In genomic region chr2:59499146-59499545, GRCm38 (mm10) we compare ENCODE assay signal across 26 mouse cellular contexts. TPM values are rescaled to one million over a fixed set of nuclear protein-coding genes. Genes with fewer than 3 reads are reported as not detected.
DNase-seq lines count a peak whose midpoint lies in the region; ATAC-seq and TF ChIP-seq lines count a peak whose summit lies in the region.
"Had no signal": no experiment of that assay in that cellular context is flagged by ENCODE, and none has a peak within 500 bp of the region (broad histone marks: within the 10 kb centered on the region; RNA-seq: fewer than 3 reads in every experiment).

No protein-coding gene starts in this region.

- no peak overlapping the region for H3K9ac ChIP-seq in lung, postnatal 0 days (replicated peaks; ENCODE audit: low read depth)
- H3K9ac ChIP-seq in stomach, embryonic 16.5 days (ENCODE audit: low read length): no peak overlapping the region
- H3K9ac ChIP-seq: embryonic facial prominence, embryonic 13.5 days; embryonic facial prominence, embryonic 15.5 days; forebrain, embryonic 13.5 days; forebrain, embryonic 15.5 days; forebrain, postnatal 0 days had no signal

- peak; percentile 46; the same call in 1 of the 2 replicates for TF ChIP-seq EP300 in lung, postnatal 0 days (IDR thresholded peaks at IDR 0.05)

- TF ChIP-seq CTCF in lung, postnatal 0 days (IDR thresholded peaks at IDR 0.05): no peak

- H3K9me3 ChIP-seq in lung, postnatal 0 days (ENCODE audit: low read length): no peaks in the 10 kb centered on the region
- H3K9me3 ChIP-seq in stomach, embryonic 16.5 days (replicated peaks; ENCODE audit: control insufficient read depth, low read length): no peaks in the 10 kb centered on the region
- H3K9me3 ChIP-seq: embryonic facial prominence, embryonic 13.5 days; embryonic facial prominence, embryonic 15.5 days; forebrain, embryonic 13.5 days; forebrain, embryonic 15.5 days had no signal

- DNase-seq in lung, postnatal 0 days (ENCODE audit: low spot score): peak; percentile 59
- DNase-seq in lung, postnatal 10 days: no peak
- no peak for DNase-seq in urinary bladder, postnatal 25 days (ENCODE audit: low spot score)
- no peak for DNase-seq in left cerebral cortex, adult 8-10 months (ENCODE audit: low spot score in 2 of 2)
- DNase-seq: adrenal gland, postnatal 25 days; cerebellum, adult 11 months; cerebellum, adult 18-20 months; cerebellum, adult 8-10 months; cerebellum, adult 9-11 months; cerebellum, postnatal 14 days; cerebellum, postnatal 36 days; embryo, embryonic 11 days; forebrain, postnatal 0 days had no signal

- H3K4me2 ChIP-seq in lung, postnatal 0 days (replicated peaks; ENCODE audit: low read depth, low read length): no peak overlapping the region
- no peak overlapping the region for H3K4me2 ChIP-seq in stomach, embryonic 16.5 days (ENCODE audit: low read depth, low read length)
- H3K4me2 ChIP-seq: embryonic facial prominence, embryonic 13.5 days; embryonic facial prominence, embryonic 15.5 days; forebrain, embryonic 13.5 days; forebrain, embryonic 15.5 days had no signal

- H3K36me3 ChIP-seq in lung, postnatal 0 days (ENCODE audit: insufficient read depth, low read length): no peaks in the 10 kb centered on the region
- H3K36me3 ChIP-seq in stomach, embryonic 16.5 days (ENCODE audit: control insufficient read depth, insufficient read depth, low read length): no peaks in the 10 kb centered on the region
- H3K36me3 ChIP-seq: embryonic facial prominence, embryonic 13.5 days; embryonic facial prominence, embryonic 15.5 days; forebrain, embryonic 15.5 days had no signal

- H3K4me1 ChIP-seq in lung, postnatal 0 days (ENCODE audit: insufficient read depth, low read depth, low read length): no peaks in the 10 kb centered on the region
- H3K4me1 ChIP-seq in stomach, embryonic 16.5 days (ENCODE audit: control insufficient read depth, insufficient read depth, low read length): peaks cover 5% of the 10 kb centered on the region; the same call in 1 of the 2 replicates
- H3K4me1 ChIP-seq: embryonic facial prominence, embryonic 15.5 days; forebrain, embryonic 15.5 days had no signal

- H3K4me3 ChIP-seq in lung, postnatal 0 days (ENCODE audit: low read depth, low read length): no peak overlapping the region
- no peak overlapping the region for H3K4me3 ChIP-seq in stomach, embryonic 16.5 days (replicated peaks; ENCODE audit: low read length)
- H3K4me3 ChIP-seq: embryonic facial prominence, embryonic 13.5 days; embryonic facial prominence, embryonic 15.5 days; erythroblast, embryonic 14.5 days; forebrain, embryonic 13.5 days; forebrain, embryonic 15.5 days had no signal

- H3K27me3 ChIP-seq in lung, postnatal 0 days (replicated peaks; ENCODE audit: insufficient read depth, low read length): no peaks in the 10 kb centered on the region
- no peaks in the 10 kb centered on the region for H3K27me3 ChIP-seq in stomach, embryonic 16.5 days (ENCODE audit: control insufficient read depth, insufficient read depth, low read length)
- H3K27me3 ChIP-seq: embryonic facial prominence, embryonic 13.5 days; embryonic facial prominence, embryonic 15.5 days; forebrain, embryonic 15.5 days had no signal

- 58% methylated on average over 8 of the region's 8 CpGs for WGBS in lung, postnatal 0 days
- 74% methylated on average over 8 of the region's 8 CpGs for WGBS in stomach, embryonic 16.5 days

- H3K27ac ChIP-seq in lung, postnatal 0 days (ENCODE audit: low read length): no peak overlapping the region
- H3K27ac ChIP-seq in stomach, embryonic 16.5 days (ENCODE audit: low read length): 0 out of 2 replicates have a peak overlapping the region, but pooled peaks have one; percentile 17
- H3K27ac ChIP-seq: embryonic facial prominence, embryonic 13.5 days; embryonic facial prominence, embryonic 15.5 days; forebrain, embryonic 13.5 days; forebrain, embryonic 15.5 days had no signal

- ATAC-seq in lung, postnatal 0 days: peak; percentile 83
- ATAC-seq in stomach, embryonic 16.5 days (ENCODE audit: insufficient read depth, low FRiP score): no peak
- ATAC-seq: forebrain, embryonic 13.5 days; forebrain, embryonic 15.5 days; forebrain, postnatal 0 days had no signal

RNA-seq across cellular contexts. Expression of gene Dapl1, which starts 14.7 kb away (rescaled TPM):
- 1.8 and 2.3 TPM in 2 replicates for polyA plus RNA-seq in lung, postnatal 0 days (2015; fragmentation: Nextera tagmentation; extraction: Ambion mirVana)
- polyA plus RNA-seq in stomach, embryonic 16.5 days (2015; fragmentation: Nextera tagmentation; extraction: Ambion mirVana): 85.4 and 111 TPM in 2 replicates
- total RNA-seq in left cerebral cortex, adult 8-10 months (2022): 1 to 10 TPM in 1 of 4 experiments, not detected in 3; 3.0 TPM
- total RNA-seq: adrenal gland, adult 2 months; adrenal gland, postnatal 4 days; common myeloid progenitor, adult 5-6 weeks; ES-E14; MEL had no signal
- polyA plus RNA-seq: adrenal gland, adult 2 months; brain, embryonic 14.5 days; C2C12; erythroblast, embryonic 14.5 days; forebrain, embryonic 13.5 days; forebrain, embryonic 15.5 days had no signal

Comparison
In these comparisons a context has a peak if more than half of its experiments do, and no peak if none do; other contexts are left out.
1. RNA of gene Dapl1, which starts 14.7 kb away (polyA plus RNA-seq): 85.4 to 111 TPM in stomach, embryonic 16.5 days; 1.8 to 2.3 TPM in lung, postnatal 0 days; every median in the first group is over 10 times any median in the second.